Mouse (Mus musculus): Measurements from ENCODE around the gene Lmtk3.

Gene Lmtk3

DNA sequence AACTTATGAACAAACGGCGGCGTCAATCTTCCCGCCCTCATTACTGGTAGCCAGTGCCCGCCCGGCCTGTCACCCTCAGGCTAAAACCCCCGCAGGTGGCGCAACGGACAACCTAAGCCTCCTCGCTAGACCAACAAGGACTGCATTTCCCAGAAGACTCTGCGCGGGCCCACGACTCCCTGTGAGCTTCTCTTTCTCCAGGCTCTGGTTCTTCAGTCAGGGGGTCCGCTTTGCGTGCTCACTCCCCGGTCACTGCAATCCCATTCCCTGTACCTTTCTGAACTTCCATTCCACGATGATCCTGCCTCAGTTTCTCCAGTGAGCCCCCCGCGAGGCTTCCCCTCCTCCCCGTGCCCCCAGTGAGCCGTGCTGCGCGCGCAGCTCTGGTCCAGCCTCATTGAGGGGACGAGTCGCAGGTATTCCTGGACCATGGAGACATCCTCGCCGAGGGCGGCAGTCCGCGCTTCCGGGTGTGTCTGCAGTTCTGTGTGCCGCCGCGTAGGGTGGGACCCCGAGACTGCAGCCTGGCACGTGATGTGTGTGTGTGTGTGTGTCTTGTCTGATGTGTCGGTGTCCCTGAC is at the start of gene Lmtk3:
Gene Lmtk3, plus strand, starts transcription at position 228 of the 581 bp plus-strand sequence.
- TF ChIP-seq NANOG (IDR thresholded peaks at IDR 0.05; ENCODE audit: borderline replicate concordance, low read length) (no peak), CTCF (conservative IDR thresholded peaks at IDR 0.05; ENCODE audit: low read length) (no peak), POU5F1 (IDR thresholded peaks at IDR 0.05; ENCODE audit: borderline replicate concordance, low read length) (no peak)
- Histone ChIP-seq H3K4me3 (replicated peaks; ENCODE audit: low read length) (peak within 1 kb of the TSS; percentile 82), H3K4me1 (replicated peaks; ENCODE audit: low read depth, low read length) (peaks cover 51% of the 10 kb centered on the region), H3K9me3 (ENCODE audit: low read length) (no peaks in the 10 kb centered on the region), H3K36me3 (ENCODE audit: insufficient read depth, low read length) (peaks cover 7% of the 10 kb centered on the region; the same call in 1 of the 2 replicates), H3K27me3 (ENCODE audit: insufficient read depth, low read length) (peaks cover 15% of the 10 kb centered on the region)

DNA sequence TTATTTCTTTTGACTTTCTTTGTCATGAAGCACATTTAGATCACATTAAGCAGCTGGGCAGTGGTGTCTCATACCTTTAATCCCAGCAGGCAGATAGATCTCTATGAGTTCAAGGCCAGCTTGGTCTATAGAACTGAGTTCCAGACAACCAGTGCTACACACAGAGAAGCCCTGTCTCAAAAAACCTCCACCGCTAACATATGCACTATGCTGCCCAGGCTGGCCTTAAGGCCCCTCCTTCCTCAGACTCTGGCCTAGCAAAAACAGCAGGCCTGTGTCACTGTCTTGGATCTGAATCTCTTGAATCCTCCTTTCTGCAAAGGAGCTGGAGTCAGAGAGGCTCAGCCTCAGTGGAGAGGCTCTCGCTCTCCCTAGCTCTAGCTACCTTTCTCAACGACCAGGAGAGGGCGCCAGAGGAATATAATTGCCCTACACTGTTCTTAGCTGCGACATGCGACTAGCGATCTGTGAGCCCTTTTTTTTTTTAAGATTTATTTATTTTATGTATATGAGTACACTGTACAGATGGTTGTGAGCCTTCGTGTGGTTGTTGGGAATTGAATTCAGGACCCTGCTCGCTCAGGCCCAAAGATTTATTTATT is 44.3 kb upstream of the Lmtk3 start:
- TF ChIP-seq CTCF (conservative IDR thresholded peaks at IDR 0.05; ENCODE audit: low read length) (peak; percentile 20; the same call in 1 of the 2 replicates), POU5F1 (IDR thresholded peaks at IDR 0.05; ENCODE audit: borderline replicate concordance, low read length) (no peak), NANOG (IDR thresholded peaks at IDR 0.05; ENCODE audit: borderline replicate concordance, low read length) (no peak)
- H3K9me3 ChIP-seq (ENCODE audit: low read length): no peaks in the 10 kb centered on the region
- H3K36me3 ChIP-seq (ENCODE audit: insufficient read depth, low read length): no peaks in the 10 kb centered on the region
- H3K4me1 ChIP-seq (replicated peaks; ENCODE audit: low read depth, low read length): peaks cover 26% of the 10 kb centered on the region
- no peaks in the 10 kb centered on the region for H3K27me3 ChIP-seq (ENCODE audit: insufficient read depth, low read length)
- no peak overlapping the region for H3K4me3 ChIP-seq (replicated peaks; ENCODE audit: low read length)

DNA sequence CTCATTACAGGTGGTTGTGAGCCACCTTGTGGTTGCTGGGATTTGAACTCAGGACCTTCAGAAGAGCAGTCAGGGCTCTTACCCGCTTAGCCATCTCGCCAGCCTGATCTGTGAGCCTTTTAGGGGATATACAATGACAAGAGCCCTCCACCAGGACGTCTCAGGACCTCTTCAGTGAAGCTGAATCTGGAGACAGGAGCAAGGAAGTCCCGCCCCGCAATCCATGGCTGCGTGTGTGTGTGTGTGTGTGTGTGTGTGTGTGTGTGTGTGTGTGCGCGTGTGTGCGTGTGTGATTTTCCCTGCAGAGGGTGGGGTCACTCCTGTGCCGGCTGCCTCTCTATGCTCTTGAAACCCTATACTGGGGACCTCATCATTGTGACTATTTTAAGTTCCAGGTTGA is 43.7 kb upstream of the Lmtk3 start:
- H3K4me1 ChIP-seq (replicated peaks; ENCODE audit: low read depth, low read length): peaks cover 24% of the 10 kb centered on the region
- no peaks in the 10 kb centered on the region for H3K27me3 ChIP-seq (ENCODE audit: insufficient read depth, low read length)
- H3K4me3 ChIP-seq (replicated peaks; ENCODE audit: low read length): no peak overlapping the region
- H3K36me3 ChIP-seq (ENCODE audit: insufficient read depth, low read length): no peaks in the 10 kb centered on the region
- H3K9me3 ChIP-seq (ENCODE audit: low read length): no peaks in the 10 kb centered on the region
- no peak for TF ChIP-seq POU5F1 (IDR thresholded peaks at IDR 0.05; ENCODE audit: borderline replicate concordance, low read length)
- no peak for TF ChIP-seq CTCF (conservative IDR thresholded peaks at IDR 0.05; ENCODE audit: low read length)
- no peak for TF ChIP-seq NANOG (IDR thresholded peaks at IDR 0.05; ENCODE audit: borderline replicate concordance, low read length)

DNA sequence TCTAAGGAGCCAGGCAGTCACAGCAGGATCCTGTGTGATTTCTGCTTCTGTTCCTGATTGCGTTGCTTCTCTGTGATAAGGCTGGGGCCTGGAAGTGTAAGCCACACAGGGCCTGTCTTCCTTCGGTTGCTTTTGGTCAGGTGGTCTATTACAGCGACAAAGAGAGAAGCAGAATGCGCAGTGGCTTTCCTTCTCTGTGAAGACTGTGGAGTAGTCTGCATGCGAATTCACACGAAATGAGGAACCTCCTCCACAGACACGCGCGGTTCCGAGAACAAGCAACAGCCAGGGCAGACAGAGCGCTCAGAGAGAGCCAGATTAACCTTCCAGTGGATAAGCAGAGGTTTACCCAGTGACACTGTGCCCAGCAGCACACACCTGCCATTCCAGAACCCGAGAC is 42.2 kb upstream of the Lmtk3 start:
- TF ChIP-seq NANOG (IDR thresholded peaks at IDR 0.05; ENCODE audit: borderline replicate concordance, low read length) (no peak), POU5F1 (IDR thresholded peaks at IDR 0.05; ENCODE audit: borderline replicate concordance, low read length) (no peak), CTCF (conservative IDR thresholded peaks at IDR 0.05; ENCODE audit: low read length) (no peak)
- Histone ChIP-seq H3K4me3 (replicated peaks; ENCODE audit: low read length) (no peak overlapping the region), H3K9me3 (ENCODE audit: low read length) (no peaks in the 10 kb centered on the region)

DNA sequence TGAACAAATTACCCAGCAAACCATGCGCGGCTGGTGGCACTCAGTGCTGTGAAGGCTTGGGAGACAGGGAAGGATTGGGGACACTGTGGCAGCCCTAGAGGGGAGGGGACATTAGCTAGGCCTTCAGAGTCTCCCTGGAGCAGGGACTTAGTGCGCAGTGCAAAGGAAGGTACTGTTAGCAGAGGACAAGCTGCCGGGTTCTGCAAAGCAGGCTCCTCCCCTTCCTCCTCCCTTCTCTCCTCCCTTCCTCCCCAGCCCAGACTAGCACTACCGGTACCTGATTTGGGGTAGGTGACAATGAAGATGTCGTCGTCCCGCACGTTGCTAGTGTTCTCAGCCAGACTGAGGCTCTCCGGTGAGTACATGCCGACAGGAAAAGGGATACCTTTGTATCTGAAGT is 41.8 kb upstream of the Lmtk3 start:
- H3K4me1 ChIP-seq (replicated peaks; ENCODE audit: low read depth, low read length): peaks cover 17% of the 10 kb centered on the region
- no peaks in the 10 kb centered on the region for H3K36me3 ChIP-seq (ENCODE audit: insufficient read depth, low read length)
- TF ChIP-seq POU5F1 (IDR thresholded peaks at IDR 0.05; ENCODE audit: borderline replicate concordance, low read length) (no peak), NANOG (IDR thresholded peaks at IDR 0.05; ENCODE audit: borderline replicate concordance, low read length) (no peak), CTCF (conservative IDR thresholded peaks at IDR 0.05; ENCODE audit: low read length) (no peak)
- no peak overlapping the region for H3K4me3 ChIP-seq (replicated peaks; ENCODE audit: low read length)
- no peaks in the 10 kb centered on the region for H3K27me3 ChIP-seq (ENCODE audit: insufficient read depth, low read length)
- H3K9me3 ChIP-seq (ENCODE audit: low read length): no peaks in the 10 kb centered on the region

More for the DNA sequence above, 42.2 kb upstream of the Lmtk3 start:
- H3K36me3 ChIP-seq (ENCODE audit: insufficient read depth, low read length): no peaks in the 10 kb centered on the region
- H3K27me3 ChIP-seq (ENCODE audit: insufficient read depth, low read length): no peaks in the 10 kb centered on the region
- H3K4me1 ChIP-seq (replicated peaks; ENCODE audit: low read depth, low read length): peaks cover 15% of the 10 kb centered on the region

DNA sequence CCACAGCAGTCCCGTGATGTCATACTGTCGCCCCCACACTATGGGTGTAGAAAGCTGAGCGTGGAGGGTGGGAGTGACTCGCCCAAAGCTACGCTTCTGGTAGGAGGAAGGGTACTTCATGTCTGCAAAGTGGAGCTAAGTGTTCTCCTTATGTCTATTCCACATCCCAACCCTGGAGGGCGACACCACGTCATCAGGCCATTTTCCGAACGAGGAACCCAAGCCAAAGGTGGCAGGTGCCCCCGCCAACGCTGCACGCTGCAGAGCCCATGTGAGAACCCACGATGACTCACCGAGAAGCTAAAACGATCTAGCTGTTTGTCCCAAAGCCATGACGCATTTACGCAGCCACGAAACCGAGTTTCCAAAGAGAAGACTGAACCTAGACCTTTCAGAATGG is 41.2 kb upstream of the Lmtk3 start:
- TF ChIP-seq CTCF (conservative IDR thresholded peaks at IDR 0.05; ENCODE audit: low read length) (no peak; the same call in 1 of the 2 replicates), POU5F1 (IDR thresholded peaks at IDR 0.05; ENCODE audit: borderline replicate concordance, low read length) (no peak), NANOG (IDR thresholded peaks at IDR 0.05; ENCODE audit: borderline replicate concordance, low read length) (no peak)
- Histone ChIP-seq H3K36me3 (ENCODE audit: insufficient read depth, low read length) (no peaks in the 10 kb centered on the region), H3K27me3 (ENCODE audit: insufficient read depth, low read length) (no peaks in the 10 kb centered on the region), H3K4me3 (replicated peaks; ENCODE audit: low read length) (peak overlapping the region; percentile 51), H3K4me1 (replicated peaks; ENCODE audit: low read depth, low read length) (peaks cover 23% of the 10 kb centered on the region), H3K9me3 (ENCODE audit: low read length) (no peaks in the 10 kb centered on the region)

DNA sequence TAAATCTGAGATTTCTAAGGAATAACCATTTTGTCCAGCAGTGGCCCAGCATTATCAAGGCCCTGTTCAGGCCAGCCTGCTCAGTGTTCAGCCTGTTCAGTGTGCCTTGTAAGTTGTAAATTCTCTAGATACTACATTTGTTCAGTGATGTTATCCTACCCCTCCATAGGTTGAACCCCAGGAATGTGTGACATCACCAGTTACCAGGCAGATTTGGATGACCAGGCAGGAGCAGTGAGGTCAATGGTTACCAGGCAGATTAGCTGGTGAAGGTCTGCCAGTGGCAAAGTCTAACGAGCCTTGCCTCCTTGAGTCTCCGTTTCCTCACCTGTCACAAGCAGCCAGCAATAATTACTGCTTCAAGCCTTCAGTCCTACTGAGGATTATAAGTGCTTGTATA is 39.2 kb upstream of the Lmtk3 start:
- Histone ChIP-seq H3K36me3 (ENCODE audit: insufficient read depth, low read length) (no peaks in the 10 kb centered on the region), H3K27me3 (ENCODE audit: insufficient read depth, low read length) (no peaks in the 10 kb centered on the region; the same call in 1 of the 2 replicates), H3K9me3 (ENCODE audit: low read length) (no peaks in the 10 kb centered on the region), H3K4me3 (replicated peaks; ENCODE audit: low read length) (no peak overlapping the region), H3K4me1 (replicated peaks; ENCODE audit: low read depth, low read length) (peaks cover 24% of the 10 kb centered on the region)
- TF ChIP-seq CTCF (conservative IDR thresholded peaks at IDR 0.05; ENCODE audit: low read length): no peak
- TF ChIP-seq POU5F1 (IDR thresholded peaks at IDR 0.05; ENCODE audit: borderline replicate concordance, low read length): no peak
- TF ChIP-seq NANOG (IDR thresholded peaks at IDR 0.05; ENCODE audit: borderline replicate concordance, low read length): no peak

DNA sequence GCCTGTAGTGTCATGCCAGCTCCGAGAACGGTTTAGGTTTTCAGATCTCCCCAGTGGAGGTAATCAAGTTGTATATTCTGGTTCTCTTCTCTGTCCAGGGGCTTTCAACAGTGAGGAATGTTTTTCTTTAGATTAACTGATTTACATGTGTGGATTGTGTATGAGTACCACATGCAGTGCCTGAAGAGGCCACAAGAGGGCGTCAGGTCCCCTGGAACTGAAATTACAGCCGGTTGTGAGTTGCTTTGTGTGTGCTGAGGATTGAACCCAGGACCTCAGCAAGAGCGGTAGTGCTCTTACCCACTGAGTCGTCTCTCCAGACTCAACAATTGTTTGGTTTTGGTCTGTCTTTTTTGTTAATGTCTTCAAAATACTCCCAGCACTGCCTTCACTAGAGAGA is 37.0 kb upstream of the Lmtk3 start:
- H3K36me3 ChIP-seq (ENCODE audit: insufficient read depth, low read length): no peaks in the 10 kb centered on the region
- H3K4me1 ChIP-seq (replicated peaks; ENCODE audit: low read depth, low read length): peaks cover 38% of the 10 kb centered on the region
- no peaks in the 10 kb centered on the region; the same call in 1 of the 2 replicates for H3K27me3 ChIP-seq (ENCODE audit: insufficient read depth, low read length)
- H3K4me3 ChIP-seq (replicated peaks; ENCODE audit: low read length): no peak overlapping the region
- TF ChIP-seq CTCF (conservative IDR thresholded peaks at IDR 0.05; ENCODE audit: low read length) (peak; percentile 89), POU5F1 (IDR thresholded peaks at IDR 0.05; ENCODE audit: borderline replicate concordance, low read length) (no peak)
- H3K9me3 ChIP-seq (ENCODE audit: low read length): no peaks in the 10 kb centered on the region

All from E14TG2a.4 (cell line).